Mouse (Mus musculus) Patski (cell line): Measurements from ENCODE around the gene Pam. TPM values are rescaled to one million over a fixed set of nuclear protein-coding genes. Genes with fewer than 3 reads are reported as not detected.

Experiments used
- ATAC-seq: fragments of 100-300 bp; one replicate; pipeline ENCODE4 v1.8.0; 2021
- CTCF ChIA-PET: fragments of 350-600 bp; sonication (Branson Sonifier 250); formaldehyde crosslinking; loops from one replicate; lab custom pipeline; 2022; ENCODE audit warnings: inconsistent platforms; lab: Charles Lee
- POLR2A ChIA-PET: fragments of 350-600 bp; sonication (Branson Sonifier 250); formaldehyde crosslinking; loops from one replicate; lab custom pipeline; 2022; ENCODE audit warnings: antibody characterized with exemption, inconsistent platforms; lab: Charles Lee
- DNase-seq: peaks from one replicate; pipeline ENCODE4 v3.0.0-alpha.2; 2011; ENCODE audit warnings: low read depth, low spot score
- H3K27me3 ChIP-seq: fragments of 371-371 bp; one replicate; pipeline ENCODE4 v1.5.1; 2021
- CTCF ChIP-seq: fragments of 100-300 bp; IDR thresholded peaks from one replicate; pipeline ENCODE4 v1.5.1; 2021
- in situ Hi-C: fragments of 300-500 bp; cut with MboI; formaldehyde crosslinking; loops from 3 replicates; pipeline ENCODE4 v1.11.1; 2018; ENCODE audit warnings: low pct_unique_long_range_greater_than_20kb, mixed read lengths
- polyA plus RNA-seq: library from polyadenylated mRNA; unstranded; gene quantifications from one replicate; pipeline ENCODE4 v1.2.3, GENCODE M21; 2021

Gene Pam
- polyA plus RNA-seq, 1 experiment from 2014 or later = 74.0 TPM

DNA sequence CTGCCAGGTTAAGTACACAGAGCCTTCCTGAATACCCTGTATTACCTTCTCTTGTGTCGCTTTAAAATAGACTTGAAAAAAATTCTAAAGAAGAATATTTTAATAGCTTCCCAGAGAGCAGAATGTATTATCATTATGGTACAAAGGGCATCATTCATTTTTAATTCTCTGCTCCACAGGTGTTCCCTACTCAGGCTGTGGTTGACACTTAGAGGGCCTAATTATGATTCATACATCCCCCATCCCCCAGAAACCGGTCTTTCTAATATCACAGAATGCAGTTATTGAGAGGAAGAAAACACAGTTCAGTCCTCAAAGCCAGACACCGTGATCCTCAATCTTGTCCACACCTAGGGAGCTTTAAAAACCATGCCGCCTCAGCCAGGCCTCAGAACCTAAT is 4.0 kb upstream of the Pam start:
- ChIA-PET CTCF (interaction anchor here (1.2 kb wide), 1 partner anchor 9 kb away, joined by 3 read pairs; no protein-coding TSS in a partner anchor), POLR2A (no interaction called here)
- DNase-seq = no peak
- in situ Hi-C loops = no loop called here
- peaks cover 16% of the 10 kb centered on the region for H3K27me3 ChIP-seq
- ATAC-seq = no peak
- no peak for TF ChIP-seq CTCF

DNA sequence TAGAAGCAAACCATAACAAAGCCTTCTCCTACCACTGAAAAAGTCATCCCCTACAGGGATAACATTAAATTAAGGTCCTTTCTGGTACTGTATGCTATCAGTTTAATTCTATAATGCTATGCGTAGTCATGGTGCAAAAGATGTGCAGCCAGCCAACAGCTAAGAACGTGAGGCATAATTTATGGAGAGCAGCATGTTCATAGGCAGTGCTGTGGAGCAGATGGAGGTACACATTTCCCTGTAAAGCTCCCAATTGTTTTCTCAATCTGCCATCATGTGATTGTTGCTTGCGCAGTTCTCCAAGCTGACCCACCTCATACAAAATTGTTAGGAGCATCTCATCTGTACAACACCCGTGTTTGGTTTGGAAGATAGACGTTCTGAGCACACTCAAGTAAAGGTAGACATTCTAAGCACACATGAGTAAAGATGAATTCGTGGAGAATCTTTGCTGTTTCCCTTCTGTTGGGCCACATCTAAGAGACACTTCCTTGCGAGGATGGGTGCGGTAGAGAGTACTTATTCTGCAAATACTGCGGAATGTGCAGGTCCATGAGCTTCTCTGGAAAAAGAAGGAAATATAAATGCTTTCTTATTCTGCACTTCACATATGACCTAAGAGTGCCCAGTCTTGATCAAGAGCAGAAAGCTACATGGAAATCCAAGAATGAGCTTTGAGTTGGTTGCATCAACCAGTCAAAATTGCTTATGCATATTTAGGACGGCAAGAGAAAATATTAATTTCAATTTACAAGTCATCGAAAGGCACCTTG is 2.7 kb upstream of the Pam start:
- CTCF ChIA-PET = interaction anchor here (1.3 to 2.2 kb wide), 2 partner anchors 21 to 28 kb away, joined by 4 to 7 read pairs; no protein-coding TSS in a partner anchor
- POLR2A ChIA-PET = no interaction called here
- DNase-seq = no peak
- peaks cover 14% of the 10 kb centered on the region for H3K27me3 ChIP-seq
- no peak for ATAC-seq
- TF ChIP-seq CTCF = no peak
- in situ Hi-C loops = no loop called here

DNA sequence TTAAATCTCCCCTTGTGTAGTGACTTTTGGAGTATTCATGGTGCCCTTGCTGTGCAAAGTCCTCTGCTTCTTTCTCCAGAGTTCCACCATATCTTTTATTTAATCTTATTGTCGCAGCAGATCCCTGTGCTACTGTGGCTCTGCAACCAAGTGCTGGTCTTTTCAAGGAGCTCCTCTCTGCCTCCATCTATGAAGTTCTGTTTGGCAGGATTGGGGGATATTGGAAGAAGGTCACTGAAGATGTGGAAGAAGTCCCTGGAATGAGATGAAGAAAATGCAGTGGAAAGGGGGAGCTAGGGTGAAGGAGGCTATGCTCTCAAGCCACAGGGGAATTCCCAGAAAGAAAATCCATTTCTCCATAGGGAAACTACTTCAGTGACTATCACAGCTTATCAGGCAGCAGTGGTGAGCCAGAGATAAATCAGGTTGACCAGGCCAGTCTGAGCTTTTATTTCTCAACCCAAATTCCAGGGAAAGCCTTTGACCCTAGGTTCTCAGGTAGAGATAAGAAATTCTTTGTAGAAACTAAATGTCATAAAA is 1.0 kb upstream of the Pam start:
- ChIA-PET CTCF (interaction anchor here (0.8 to 2.2 kb wide), 5 partner anchors 10 to 120 kb away, joined by 3 to 7 read pairs (median 3); no protein-coding TSS in a partner anchor), POLR2A (no interaction called here)
- in situ Hi-C loops = no loop called here
- peaks cover 14% of the 10 kb centered on the region for H3K27me3 ChIP-seq
- ATAC-seq = no peak
- no peak for TF ChIP-seq CTCF
- DNase-seq = no peak

- CTCF ChIA-PET = interaction anchor here (0.8 to 1.6 kb wide), 2 partner anchors 38 to 120 kb away, joined by 3 read pairs; no protein-coding TSS in a partner anchor
- POLR2A ChIA-PET = no interaction called here
- no peak for DNase-seq
- no peak for ATAC-seq
- peaks cover 9% of the 10 kb centered on the region for H3K27me3 ChIP-seq
- TF ChIP-seq CTCF = no peak
- in situ Hi-C loops = no loop called here
These were observed 515 bp upstream of the Pam start for GRCm38 (mm10) chr1:98095991-98096330.

GRCm38 (mm10) chr1:98094811-98095245 is 618 bp downstream of the Pam start:
- no peak for DNase-seq

DNA sequence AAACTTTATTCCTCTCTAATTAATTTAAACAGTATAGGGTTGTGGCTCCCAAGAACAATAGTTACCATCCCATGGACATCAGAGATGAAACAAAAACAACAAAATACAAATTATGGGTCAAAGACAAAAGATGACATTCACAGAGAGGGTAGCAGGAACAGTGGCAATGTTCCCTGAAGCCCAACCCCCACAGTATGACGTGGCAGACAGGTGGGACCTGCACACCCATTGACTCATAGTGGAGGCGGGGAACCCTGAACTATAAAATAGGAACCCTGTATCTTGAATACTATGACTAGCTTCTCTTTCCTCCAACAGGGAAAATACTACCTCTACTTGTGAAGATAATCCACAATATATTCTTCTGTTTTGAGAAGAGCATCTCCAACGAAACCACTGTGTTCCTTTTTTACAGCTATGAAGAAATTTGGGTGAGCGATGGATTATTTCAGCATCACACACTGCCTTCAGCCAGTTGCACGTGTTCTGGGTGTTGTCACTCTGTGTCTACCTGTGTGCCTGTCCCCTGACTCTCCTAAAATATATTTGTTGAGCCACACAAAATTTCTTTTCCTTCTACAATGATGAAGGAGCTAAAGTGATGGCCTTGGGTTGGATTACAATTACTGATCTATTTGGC is 6.0 kb downstream of the Pam start:
- H3K27me3 ChIP-seq = no peaks in the 10 kb centered on the region
- ATAC-seq (no peak), DNase-seq (no peak)
- in situ Hi-C loops = no loop called here
- ChIA-PET POLR2A (no interaction called here), CTCF (no interaction called here)
- TF ChIP-seq CTCF = no peak

More at GRCm38 (mm10) chr1:98094811-98095245, 618 bp downstream of the Pam start:
- no peak for TF ChIP-seq CTCF
- ChIA-PET CTCF (interaction anchor here (1.4 kb wide), 1 partner anchor 47 kb away, joined by 3 read pairs; no protein-coding TSS in a partner anchor), POLR2A (no interaction called here)
- ATAC-seq = peak; percentile 74
- H3K27me3 ChIP-seq = no peaks in the 10 kb centered on the region
- in situ Hi-C loops = no loop called here

DNA sequence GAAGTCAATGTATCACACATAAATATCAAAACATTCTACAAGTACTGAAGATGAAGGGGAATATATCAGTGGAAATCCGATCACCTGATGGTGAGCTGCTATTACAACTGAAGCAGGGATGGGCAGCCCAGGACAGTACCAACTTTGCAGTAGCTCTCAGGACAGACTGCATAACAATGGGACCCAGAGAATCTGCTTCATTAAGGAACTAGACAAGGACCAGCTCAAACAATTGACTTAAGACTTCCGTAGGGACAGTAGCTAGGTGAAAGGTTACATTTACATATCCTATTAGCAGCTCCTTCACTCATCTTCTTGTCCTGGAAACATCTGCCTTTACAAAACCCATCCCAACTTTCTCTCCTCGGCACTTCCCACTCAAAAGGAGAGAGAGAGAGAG is 9.0 kb downstream of the Pam start:
- ATAC-seq = no peak
- POLR2A ChIA-PET = no interaction called here
- no peak for TF ChIP-seq CTCF
- CTCF ChIA-PET = interaction anchor here (1.3 kb wide), 1 partner anchor 10 kb away, joined by 3 read pairs; no protein-coding TSS in a partner anchor
- in situ Hi-C loops = no loop called here
- no peaks in the 10 kb centered on the region for H3K27me3 ChIP-seq
- DNase-seq = no peak

- H3K27me3 ChIP-seq = no peaks in the 10 kb centered on the region
These were observed 10.7 kb downstream of the Pam start for GRCm38 (mm10) chr1:98084596-98085274.

DNA sequence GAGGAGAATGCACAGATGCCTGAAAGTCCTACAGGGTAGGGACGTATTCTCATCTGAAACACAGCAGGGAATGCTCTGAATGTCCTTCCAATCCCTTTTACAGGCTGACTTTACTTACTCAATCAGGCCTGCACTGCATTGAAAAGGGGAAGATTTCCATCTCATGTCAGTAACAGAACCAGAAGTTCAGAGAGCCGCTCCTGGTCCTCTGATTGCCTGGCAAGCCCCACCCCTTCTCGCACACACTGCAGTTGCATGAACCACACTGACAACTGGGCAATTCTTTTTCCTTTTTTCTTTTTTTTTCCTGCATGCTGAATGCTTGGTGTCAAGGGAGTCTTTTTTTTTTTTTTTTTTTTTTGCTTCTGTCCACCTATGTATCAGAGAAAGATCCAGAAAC is 11.9 kb downstream of the Pam start:
- no peak for TF ChIP-seq CTCF
- H3K27me3 ChIP-seq = no peaks in the 10 kb centered on the region
- ChIA-PET POLR2A (no interaction called here), CTCF (no interaction called here)
- in situ Hi-C loops = no loop called here
- DNase-seq (no peak), ATAC-seq (no peak)

More at GRCm38 (mm10) chr1:98084596-98085274, 10.7 kb downstream of the Pam start:
- TF ChIP-seq CTCF = no peak
- in situ Hi-C loops = no loop called here
- ATAC-seq (no peak), DNase-seq (no peak)
- ChIA-PET CTCF (no interaction called here), POLR2A (no interaction called here)

DNA sequence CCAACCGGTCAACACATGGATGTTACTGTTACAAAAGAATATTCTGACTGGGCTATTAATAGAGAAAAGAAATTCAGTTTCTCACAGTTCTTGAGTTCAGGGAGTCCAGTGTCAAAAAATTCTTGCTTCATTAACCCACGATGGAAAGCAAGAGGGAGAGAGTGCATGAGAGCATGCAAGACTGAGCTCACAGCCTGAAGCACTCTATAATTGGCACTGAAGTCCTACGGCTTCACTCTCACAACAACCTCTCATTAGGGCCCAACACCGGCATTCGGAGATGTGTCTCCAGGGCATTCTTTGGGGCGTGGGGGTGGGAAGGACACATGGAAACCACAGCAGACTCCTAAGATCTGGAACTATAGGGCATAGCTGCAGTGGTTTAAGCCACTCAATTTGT is 12.5 kb downstream of the Pam start:
- DNase-seq (peak; percentile 19), ATAC-seq (peak; percentile 88)
- ChIA-PET POLR2A (interaction anchor here (0.5 kb wide), 1 partner anchor 80 kb away, joined by 4 read pairs; no protein-coding TSS in a partner anchor), CTCF (no interaction called here)
- TF ChIP-seq CTCF = no peak
- H3K27me3 ChIP-seq = no peaks in the 10 kb centered on the region
- in situ Hi-C loops = no loop called here
